Mouse (Mus musculus) kidney, adult 2 months (tissue): ENCODE results near the gene Zkscan3. TPM values are rescaled to one million over a fixed set of nuclear protein-coding genes. Genes with fewer than 3 reads are reported as not detected.

Source experiments
- DNase-seq: peaks from one replicate; pipeline ENCODE4 v3.0.0; 2021
- H3K27ac ChIP-seq: fragments of 200-500 bp; 2 replicates; pipeline ENCODE4 v1.5.1; 2012; ENCODE audit warnings: low read depth, low read length, control low read depth, inconsistent platforms; ENCODE audit not compliant: insufficient read depth
- H3K27me3 ChIP-seq: fragments of 200-500 bp; replicated peaks from 2 replicates; pipeline ENCODE4 v1.6.1; 2012; ENCODE audit warnings: mild to moderate bottlenecking, moderate library complexity, low read length, inconsistent platforms; ENCODE audit not compliant: control insufficient read depth, insufficient read depth
- H3K36me3 ChIP-seq: fragments of 200-500 bp; 2 replicates; pipeline ENCODE4 v1.6.1; 2012; ENCODE audit warnings: mild to moderate bottlenecking, moderate library complexity, low read length, inconsistent platforms; ENCODE audit not compliant: control insufficient read depth, insufficient read depth
- H3K4me1 ChIP-seq: fragments of 200-500 bp; 2 replicates; pipeline ENCODE4 v1.6.1; 2011; ENCODE audit warnings: low read length; ENCODE audit not compliant: control insufficient read depth, insufficient read depth
- H3K4me3 ChIP-seq: fragments of 200-500 bp; 2 replicates; pipeline ENCODE4 v1.5.1; 2011; ENCODE audit warnings: mild to moderate bottlenecking, low read depth, low read length, control low read depth; ENCODE audit not compliant: insufficient read depth
- CTCF ChIP-seq: fragments of 200-500 bp; conservative IDR thresholded peaks from 2 replicates; pipeline ENCODE4 v1.5.1; 2011; ENCODE audit warnings: low read depth, mild to moderate bottlenecking, control low read depth, low read length, moderate library complexity, mixed read lengths; ENCODE audit not compliant: insufficient read depth, insufficient read length
- POLR2A ChIP-seq: fragments of 200-500 bp; IDR thresholded peaks from one replicate; pipeline ENCODE4 v1.6.1; 2011; ENCODE audit warnings: low read depth, low read length, control low read depth
- WGBS: fragments of 180-500 bp; shearing (Covaris S2); methylation state at CpG from one replicate; pipeline ENCODE4 v1.1.7; 2018; 5-methylcytosine and 5-hydroxymethylcytosine counted together
- polyA plus RNA-seq: library from polyadenylated mRNA; depleted of rRNA; stranded (reverse); fragments of >200 nt; gene quantifications from 2 replicates; pipeline ENCODE4 v1.2.3, GENCODE M21; 2012; rRNA removed

The Zkscan3 gene
- polyA plus RNA-seq, result 18.4 and 20.6 TPM in 2 replicates

- TF ChIP-seq POLR2A (no peak), CTCF (no peak)
- WGBS, result under 1% methylated on average over 35 of the region's 35 CpGs
- Histone ChIP-seq H3K27ac (peak within 1 kb of the TSS; percentile 80), H3K4me1 (peaks cover 6% of the 10 kb centered on the region; the same call in 1 of the 2 replicates), H3K4me3 (peak within 1 kb of the TSS; percentile 94), H3K27me3 (no peaks in the 10 kb centered on the region), H3K36me3 (peaks cover 2% of the 10 kb centered on the region)
- peak; percentile 90 for DNase-seq
Measured at GRCm38 (mm10) chr13:21402287-21402846, at the start of gene Zkscan3. TSS of gene Zkscan3 (minus strand) at chr13:21402755.

DNA sequence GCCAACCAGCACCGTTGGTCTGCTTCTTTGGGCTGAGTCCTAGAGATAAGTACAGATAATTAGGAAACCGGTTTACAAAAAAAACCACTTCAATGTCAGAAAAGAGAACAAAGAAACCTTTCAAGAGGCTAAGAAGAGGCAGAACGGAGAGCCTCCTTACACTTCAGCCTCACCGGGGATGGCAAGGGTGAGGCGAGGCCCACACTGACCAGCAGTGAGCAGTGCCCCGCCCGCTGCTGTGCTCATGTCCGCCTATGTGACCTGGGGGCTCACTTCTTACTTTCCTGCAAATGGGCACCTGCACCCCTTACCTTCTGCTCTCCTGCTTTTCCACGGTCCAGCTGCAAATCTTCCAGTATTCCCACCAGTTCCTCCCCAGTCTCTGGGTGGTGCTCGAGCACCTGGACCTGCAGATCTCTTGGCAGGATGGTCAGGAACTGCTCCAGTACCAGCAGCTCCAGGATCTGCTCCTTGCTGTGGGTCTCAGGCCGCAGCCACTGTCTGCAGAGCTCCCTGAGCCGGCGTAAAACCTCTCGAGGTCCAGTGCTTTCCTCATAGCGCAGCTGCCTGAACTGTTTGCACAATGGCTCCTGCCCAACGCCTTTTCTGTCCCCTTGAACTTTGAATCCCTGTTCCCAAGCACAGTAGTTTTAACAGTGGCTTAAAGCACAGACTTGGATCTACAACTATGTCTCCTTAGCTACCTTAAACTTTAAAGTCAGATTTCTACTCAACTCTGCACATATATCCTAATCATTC, 45.5 kb upstream of the Zkscan3 start:
- H3K27me3 ChIP-seq, result no peaks in the 10 kb centered on the region
- H3K27ac ChIP-seq, result no peak overlapping the region
- DNase-seq, result peak; percentile 34
- peaks cover 6% of the 10 kb centered on the region; the same call in 1 of the 2 replicates for H3K4me1 ChIP-seq
- no peak overlapping the region for H3K4me3 ChIP-seq
- 84% methylated on average over 16 of the region's 16 CpGs for WGBS
- H3K36me3 ChIP-seq, result peaks cover 13% of the 10 kb centered on the region
- TF ChIP-seq CTCF, result no peak
- TF ChIP-seq POLR2A, result no peak

- no peak overlapping the region for H3K27ac ChIP-seq
- peaks cover 13% of the 10 kb centered on the region for H3K36me3 ChIP-seq
- DNase-seq, result no peak
- TF ChIP-seq POLR2A (no peak), CTCF (no peak)
- WGBS, result 85% methylated on average over 9 of the region's 9 CpGs
- no peaks in the 10 kb centered on the region for H3K27me3 ChIP-seq
- no peak overlapping the region for H3K4me3 ChIP-seq
- no peaks in the 10 kb centered on the region for H3K4me1 ChIP-seq
Measured at GRCm38 (mm10) chr13:21446796-21447195, 44.2 kb upstream of the Zkscan3 start.

DNA sequence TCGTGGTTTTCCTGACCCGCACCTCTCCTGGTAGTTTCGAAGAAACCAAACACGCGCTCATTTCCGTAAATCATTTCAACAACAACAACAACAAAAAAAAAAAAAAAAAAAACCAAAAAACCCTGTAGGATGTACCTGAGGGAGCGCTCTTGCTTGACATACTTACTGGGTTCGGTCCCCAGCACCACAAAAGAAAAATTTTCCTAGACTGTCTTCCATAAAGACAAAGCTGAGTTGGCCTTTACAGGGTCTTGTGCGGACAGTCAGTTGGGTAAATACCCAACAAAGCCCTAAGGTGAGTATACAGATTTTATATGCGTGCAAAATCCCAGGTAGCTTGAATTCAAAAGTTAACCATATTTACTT, 38.6 kb upstream of the Zkscan3 start:
- Histone ChIP-seq H3K36me3 (peaks cover 6% of the 10 kb centered on the region; the same call in 1 of the 2 replicates), H3K4me1 (peaks cover 7% of the 10 kb centered on the region; the same call in 1 of the 2 replicates), H3K27ac (peak overlapping the region; percentile 82; the same call in 1 of the 2 replicates), H3K27me3 (no peaks in the 10 kb centered on the region), H3K4me3 (peak overlapping the region; percentile 69)
- 23% methylated on average over 10 of the region's 10 CpGs for WGBS
- no peak for DNase-seq
- TF ChIP-seq POLR2A (no peak), CTCF (no peak)

- DNase-seq, result peak; percentile 75
- Histone ChIP-seq H3K27ac (peak within 1 kb of the TSS; percentile 82), H3K4me1 (peaks cover 7% of the 10 kb centered on the region; the same call in 1 of the 2 replicates), H3K36me3 (peaks cover 6% of the 10 kb centered on the region; the same call in 1 of the 2 replicates), H3K27me3 (no peaks in the 10 kb centered on the region), H3K4me3 (peak within 1 kb of the TSS; percentile 69)
- under 1% methylated on average over 32 of the region's 32 CpGs for WGBS
- TF ChIP-seq POLR2A (no peak), CTCF (peak; percentile 38; the same call in 1 of the 2 replicates)
Measured at GRCm38 (mm10) chr13:21440503-21441206, 38.1 kb upstream of the Zkscan3 start, which contains the start of gene Pgbd1. TSS of gene Pgbd1 (minus strand) at chr13:21441058.

- TF ChIP-seq POLR2A (no peak), CTCF (no peak)
- Histone ChIP-seq H3K4me3 (no peak overlapping the region), H3K36me3 (no peaks in the 10 kb centered on the region), H3K27ac (no peak overlapping the region), H3K27me3 (no peaks in the 10 kb centered on the region), H3K4me1 (peaks cover 5% of the 10 kb centered on the region; the same call in 1 of the 2 replicates)
- 74% methylated on average over 4 of the region's 4 CpGs for WGBS
- no peak for DNase-seq
Measured at GRCm38 (mm10) chr13:21435476-21435875, 32.9 kb upstream of the Zkscan3 start.
